Mouse (Mus musculus) thymus, adult 2 months (tissue): ENCODE data around the gene Pts. TPM values are rescaled to one million over a fixed set of nuclear protein-coding genes. Genes with fewer than 3 reads are reported as not detected.
A peak's percentile ranks its signal among the peaks of the same experiment; 100 is the strongest.

ENCODE experiments used
- DNase-seq: peaks from one replicate; pipeline ENCODE4 v3.0.0; 2021
- H3K27ac ChIP-seq: fragments of 200-500 bp; 2 replicates; pipeline ENCODE4 v1.5.1; 2012; ENCODE audit warnings: low read length, control low read depth; ENCODE audit not compliant: control insufficient read depth, insufficient read depth
- H3K27me3 ChIP-seq: fragments of 200-500 bp; 2 replicates; pipeline ENCODE4 v1.6.1; 2012; ENCODE audit warnings: mild to moderate bottlenecking, low read length, moderate library complexity, mixed read lengths; ENCODE audit not compliant: control insufficient read depth, insufficient read depth
- H3K36me3 ChIP-seq: fragments of 200-500 bp; 2 replicates; pipeline ENCODE4 v1.6.1; 2012; ENCODE audit warnings: mild to moderate bottlenecking, low read length, moderate library complexity; ENCODE audit not compliant: control insufficient read depth, insufficient read depth
- H3K4me1 ChIP-seq: fragments of 200-500 bp; replicated peaks from 2 replicates; pipeline ENCODE4 v1.6.1; 2012; ENCODE audit warnings: low read length; ENCODE audit not compliant: control insufficient read depth, insufficient read depth
- H3K4me3 ChIP-seq: fragments of 200-500 bp; 2 replicates; pipeline ENCODE4 v1.5.1; 2012; ENCODE audit warnings: mild to moderate bottlenecking, low read length, control low read depth, moderate library complexity; ENCODE audit not compliant: control insufficient read depth, insufficient read depth
- CTCF ChIP-seq: fragments of 200-500 bp; IDR thresholded peaks from 2 replicates; pipeline ENCODE4 v1.5.1; 2012; ENCODE audit warnings: mild to moderate bottlenecking, control low read depth, low read length, moderate library complexity, borderline replicate concordance; ENCODE audit not compliant: control insufficient read depth, poor library complexity, insufficient read depth; ENCODE audit errors: extremely low read depth
- POLR2A ChIP-seq: fragments of 200-500 bp; IDR thresholded peaks from 2 replicates; pipeline ENCODE4 v1.6.1; 2012; ENCODE audit warnings: mild to moderate bottlenecking, low read length, control low read depth, moderate library complexity; ENCODE audit not compliant: control insufficient read depth, poor library complexity, insufficient read depth; ENCODE audit errors: extremely low read depth
- WGBS: fragments of 180-500 bp; shearing (Covaris S2); methylation state at CpG from one replicate; pipeline ENCODE4 v1.1.7; 2018; 5-methylcytosine and 5-hydroxymethylcytosine counted together
- polyA plus RNA-seq: library from polyadenylated mRNA; depleted of rRNA; stranded (reverse); fragments of >200 nt; gene quantifications from 2 replicates; pipeline ENCODE4 v1.2.3, GENCODE M21; 2012

Pts gene
- polyA plus RNA-seq, 1 experiment, result 51.0 TPM

- WGBS, result 52% methylated on average over 6 of the region's 6 CpGs
- H3K4me3 ChIP-seq, result no peak overlapping the region
- H3K27me3 ChIP-seq, result no peaks in the 10 kb centered on the region
- H3K36me3 ChIP-seq, result no peaks in the 10 kb centered on the region
- no peak for DNase-seq
- peaks cover 19% of the 10 kb centered on the region for H3K4me1 ChIP-seq
- H3K27ac ChIP-seq, result no peak overlapping the region
- TF ChIP-seq POLR2A, result 0 out of 2 replicates have a peak, but pooled peaks have one; percentile 4
- TF ChIP-seq CTCF, result no peak
Observed at GRCm38 (mm10) chr9:50496151-50496505, 32.4 kb downstream of the Pts start.

DNA sequence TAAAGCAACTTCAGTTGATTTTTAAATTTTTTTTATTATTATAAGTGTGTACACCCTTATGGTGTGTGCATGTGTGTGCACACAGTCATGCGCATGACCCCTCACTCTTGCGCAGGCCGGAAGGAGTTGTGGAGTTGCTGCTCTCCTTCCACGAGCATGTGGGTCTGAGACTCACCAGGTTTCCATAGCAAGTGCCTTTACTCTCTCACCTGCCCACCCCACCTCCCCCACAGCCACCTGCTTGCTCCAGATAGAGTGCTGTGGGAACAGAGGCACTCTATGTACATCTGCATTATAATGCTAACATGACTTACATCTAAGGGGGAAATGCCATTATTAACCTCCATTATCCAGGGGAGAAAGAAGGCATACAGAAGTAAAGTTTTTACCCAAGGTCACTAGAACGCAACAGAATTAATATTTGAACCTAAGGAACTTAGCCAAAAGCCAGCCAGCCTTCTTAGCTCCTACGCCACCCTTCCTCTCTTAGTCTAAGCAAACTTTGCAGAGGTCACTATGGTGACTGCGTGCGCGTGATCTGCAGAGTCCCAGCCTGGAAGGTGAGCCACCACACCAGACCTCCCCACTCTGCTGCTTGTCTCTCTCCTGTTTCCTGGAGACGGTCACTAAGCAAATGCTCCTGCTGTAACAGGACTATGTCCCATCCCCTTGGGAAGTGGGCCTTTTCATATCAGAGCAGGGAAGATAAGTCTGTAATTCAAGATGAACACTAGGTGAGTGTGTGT lies 32.9 kb downstream of the Pts start:
- Histone ChIP-seq H3K27me3 (no peaks in the 10 kb centered on the region), H3K36me3 (no peaks in the 10 kb centered on the region), H3K27ac (no peak overlapping the region), H3K4me3 (no peak overlapping the region), H3K4me1 (peaks cover 19% of the 10 kb centered on the region)
- WGBS, result 82% methylated on average over 10 of the region's 10 CpGs
- DNase-seq, result no peak
- no peak for TF ChIP-seq CTCF
- no peak for TF ChIP-seq POLR2A

- Histone ChIP-seq H3K36me3 (no peaks in the 10 kb centered on the region), H3K4me3 (no peak within 1 kb of the TSS), H3K4me1 (peaks cover 19% of the 10 kb centered on the region), H3K27me3 (no peaks in the 10 kb centered on the region), H3K27ac (no peak within 1 kb of the TSS)
- WGBS, result 86% methylated on average over 6 of the region's 6 CpGs
- TF ChIP-seq CTCF (no peak), POLR2A (no peak)
- no peak for DNase-seq
Observed at GRCm38 (mm10) chr9:50494311-50494710, 34.2 kb downstream of the Pts start, which contains the start of gene Plet1. Plet1 (plus strand) TSS chr9:50494525.

- Histone ChIP-seq H3K4me3 (no peak overlapping the region), H3K4me1 (peaks cover 16% of the 10 kb centered on the region), H3K27me3 (no peaks in the 10 kb centered on the region), H3K27ac (no peak overlapping the region), H3K36me3 (no peaks in the 10 kb centered on the region)
- no peak for TF ChIP-seq POLR2A
- DNase-seq, result no peak
- WGBS, result 95% methylated on average over 2 of the region's 2 CpGs
Observed at GRCm38 (mm10) chr9:50493777-50494176, 34.7 kb downstream of the Pts start.

DNA sequence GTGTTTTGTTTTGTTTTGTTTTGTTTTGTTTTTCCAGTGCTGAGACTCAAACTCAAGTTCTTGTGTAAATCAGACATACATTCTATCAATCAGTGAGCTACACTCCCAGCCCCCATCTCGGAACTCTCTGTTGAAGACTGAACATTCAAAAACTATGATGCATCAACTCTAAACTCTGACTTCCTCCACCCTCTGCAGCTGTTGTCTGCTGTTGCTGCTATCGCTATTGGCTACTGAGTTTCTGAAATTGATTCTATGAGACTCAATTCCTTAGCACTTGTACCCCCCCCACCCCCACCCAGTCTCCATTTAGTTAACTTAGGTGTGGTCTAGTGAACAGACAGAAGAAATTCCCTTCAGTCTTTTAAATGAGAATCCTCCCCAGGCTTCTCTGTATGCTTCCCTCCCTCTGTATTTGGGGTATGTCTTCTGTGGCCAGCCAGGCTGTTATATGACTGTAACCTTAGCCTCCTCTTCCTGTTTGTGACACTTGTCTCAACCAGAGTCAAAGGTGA lies 36.9 kb downstream of the Pts start:
- Histone ChIP-seq H3K4me3 (no peak overlapping the region), H3K4me1 (peaks cover 11% of the 10 kb centered on the region), H3K27ac (no peak overlapping the region), H3K36me3 (no peaks in the 10 kb centered on the region), H3K27me3 (no peaks in the 10 kb centered on the region)
- TF ChIP-seq POLR2A, result no peak
- no peak for TF ChIP-seq CTCF
- no peak for DNase-seq
- 49% methylated on average over 2 of the region's 2 CpGs for WGBS

GRCm38 (mm10) chr9:50490836-50491235 lies 37.7 kb downstream of the Pts start:
- no peak for DNase-seq
- no peak overlapping the region for H3K4me3 ChIP-seq
- no peaks in the 10 kb centered on the region for H3K36me3 ChIP-seq
- TF ChIP-seq POLR2A (no peak), CTCF (no peak)
- peaks cover 5% of the 10 kb centered on the region for H3K4me1 ChIP-seq
- H3K27me3 ChIP-seq, result no peaks in the 10 kb centered on the region
- H3K27ac ChIP-seq, result no peak overlapping the region

GRCm38 (mm10) chr9:50485521-50485920 lies 43.0 kb downstream of the Pts start:
- Histone ChIP-seq H3K4me1 (no peaks in the 10 kb centered on the region), H3K4me3 (no peak overlapping the region), H3K27ac (no peak overlapping the region), H3K36me3 (no peaks in the 10 kb centered on the region), H3K27me3 (no peaks in the 10 kb centered on the region)
- WGBS, result 80% methylated on average over 10 of the region's 10 CpGs
- TF ChIP-seq CTCF, result no peak
- TF ChIP-seq POLR2A, result no peak
- no peak for DNase-seq

- H3K27me3 ChIP-seq, result no peaks in the 10 kb centered on the region
- TF ChIP-seq CTCF, result no peak
- no peak for TF ChIP-seq POLR2A
- WGBS, result 35% methylated on average over 8 of the region's 8 CpGs
- H3K36me3 ChIP-seq, result no peaks in the 10 kb centered on the region
- DNase-seq, result no peak
- no peak overlapping the region for H3K27ac ChIP-seq
- no peak overlapping the region for H3K4me3 ChIP-seq
- peaks cover 12% of the 10 kb centered on the region for H3K4me1 ChIP-seq
Observed at GRCm38 (mm10) chr9:50482743-50483142, 45.8 kb downstream of the Pts start.
